Mouse (Mus musculus) limb, embryonic 14.5 days (tissue): Measurements from ENCODE around the gene Lhx9. TPM values are rescaled to one million over a fixed set of nuclear protein-coding genes. Genes with fewer than 3 reads are reported as not detected.
A peak's percentile ranks its signal among the peaks of the same experiment; 100 is the strongest.

Experiments used
- ATAC-seq: fragments of 200-750 bp; cut with Nextera tagmentation; 2 replicates; pipeline ENCODE4 v1.8.0; 2017; ENCODE audit warnings: low read depth, moderate number of reproducible peaks, moderate TSS enrichment; ENCODE audit not compliant: low FRiP score
- DNase-seq: peaks from one replicate; pipeline ENCODE4 v3.0.0-alpha.2; 2015; ENCODE audit warnings: low spot score
- H3K27ac ChIP-seq: fragments of 300-500 bp; sonication (generic); replicated peaks from 2 replicates; pipeline ENCODE4 v1.5.1; 2014; ENCODE audit warnings: low read depth, mild to moderate bottlenecking, low read length, moderate library complexity, mixed read lengths
- H3K27me3 ChIP-seq: fragments of 300-500 bp; sonication (generic); 2 replicates; pipeline ENCODE4 v1.6.1; 2014; ENCODE audit warnings: low read length, mixed read lengths; ENCODE audit not compliant: control insufficient read depth, insufficient read depth
- H3K36me3 ChIP-seq: fragments of 300-500 bp; sonication (generic); 2 replicates; pipeline ENCODE4 v1.6.1; 2014; ENCODE audit warnings: mild to moderate bottlenecking, low read length, moderate library complexity, mixed read lengths; ENCODE audit not compliant: control insufficient read depth, insufficient read depth
- H3K4me1 ChIP-seq: fragments of 300-500 bp; sonication (generic); 2 replicates; pipeline ENCODE4 v1.6.1; 2014; ENCODE audit warnings: antibody characterized with exemption, low read length, mixed read lengths; ENCODE audit not compliant: control insufficient read depth, insufficient read depth
- H3K4me2 ChIP-seq: fragments of 300-500 bp; sonication (generic); replicated peaks from 2 replicates; pipeline ENCODE4 v1.6.1; 2014; ENCODE audit warnings: low read depth, mild to moderate bottlenecking, low read length, moderate library complexity; ENCODE audit not compliant: severe bottlenecking
- H3K4me3 ChIP-seq: fragments of 300-500 bp; sonication (generic); replicated peaks from 2 replicates; pipeline ENCODE4 v1.5.1; 2014; ENCODE audit warnings: low read length
- H3K9ac ChIP-seq: fragments of 300-500 bp; sonication (generic); 2 replicates; pipeline ENCODE4 v1.6.1; 2014; ENCODE audit warnings: mild to moderate bottlenecking, low read depth, low read length, moderate library complexity; ENCODE audit not compliant: severe bottlenecking
- H3K9me3 ChIP-seq: fragments of 300-500 bp; sonication (generic); 2 replicates; pipeline ENCODE4 v1.6.1; 2016; ENCODE audit warnings: low read length; ENCODE audit not compliant: control insufficient read depth
- POLR2A ChIP-seq: fragments of 200-500 bp; IDR thresholded peaks from 2 replicates; pipeline ENCODE4 v1.8.0; 2012; ENCODE audit warnings: inconsistent platforms, mild to moderate bottlenecking, moderate library complexity, borderline replicate concordance; ENCODE audit not compliant: insufficient read depth, insufficient read length; ENCODE audit errors: extremely low read depth
- WGBS: fragments of 180-500 bp; shearing (Covaris S2); extraction: QIAGEN DNeasy Blood & Tissue Kit; methylation state at CpG from one replicate; pipeline ENCODE4 v1.1.7; 2014; 5-methylcytosine and 5-hydroxymethylcytosine counted together
- polyA plus RNA-seq, 2 experiments: library from polyadenylated mRNA; depleted of rRNA in 1 of 2; stranded (reverse) in 1 of 2; unstranded in 1 of 2; fragments of >200 nt; fragmentation: Nextera tagmentation in 1 of 2; extraction: Ambion mirVana in 1 of 2; gene quantifications; 2 replicates each; pipeline versions ENCODE4 v1.2.1 to v1.2.3; 2012 to 2014

Gene Lhx9
- polyA plus RNA-seq, 2 experiments = 11.9 to 15.4 TPM

GRCm38 (mm10) chr1:138799692-138800314 is 48.6 kb downstream of the Lhx9 start:
- Histone ChIP-seq H3K9ac (no peak overlapping the region), H3K4me2 (no peak overlapping the region), H3K9me3 (no peaks in the 10 kb centered on the region), H3K27ac (no peak overlapping the region), H3K4me1 (no peaks in the 10 kb centered on the region), H3K4me3 (no peak overlapping the region), H3K36me3 (no peaks in the 10 kb centered on the region), H3K27me3 (no peaks in the 10 kb centered on the region)
- TF ChIP-seq POLR2A = no peak
- no peak for ATAC-seq
- no peak for DNase-seq

- Histone ChIP-seq H3K27ac (no peak overlapping the region), H3K9me3 (no peaks in the 10 kb centered on the region), H3K4me2 (no peak overlapping the region), H3K36me3 (no peaks in the 10 kb centered on the region), H3K4me3 (no peak overlapping the region), H3K9ac (no peak overlapping the region), H3K27me3 (no peaks in the 10 kb centered on the region), H3K4me1 (no peaks in the 10 kb centered on the region)
- 86% methylated on average over 5 of the region's 5 CpGs for WGBS
- DNase-seq (no peak), ATAC-seq (no peak)
- no peak for TF ChIP-seq POLR2A
Observed at GRCm38 (mm10) chr1:138798110-138798509, 50.3 kb downstream of the Lhx9 start.

GRCm38 (mm10) chr1:138785856-138786255 is 62.5 kb downstream of the Lhx9 start:
- H3K27me3 ChIP-seq = no peaks in the 10 kb centered on the region
- no peaks in the 10 kb centered on the region for H3K36me3 ChIP-seq
- TF ChIP-seq POLR2A = no peak
- H3K27ac ChIP-seq = no peak overlapping the region
- no peak overlapping the region for H3K9ac ChIP-seq
- WGBS = 47% methylated on average over 10 of the region's 10 CpGs
- peaks cover 13% of the 10 kb centered on the region for H3K4me1 ChIP-seq
- DNase-seq = no peak
- ATAC-seq = no peak
- H3K4me2 ChIP-seq = no peak overlapping the region
- no peak overlapping the region for H3K4me3 ChIP-seq
- no peaks in the 10 kb centered on the region for H3K9me3 ChIP-seq

- ATAC-seq = no peak
- 18% methylated on average over 5 of the region's 5 CpGs for WGBS
- H3K4me1 ChIP-seq = peaks cover 13% of the 10 kb centered on the region
- no peaks in the 10 kb centered on the region for H3K36me3 ChIP-seq
- no peak overlapping the region for H3K27ac ChIP-seq
- no peaks in the 10 kb centered on the region for H3K27me3 ChIP-seq
- H3K9ac ChIP-seq = no peak overlapping the region
- no peak overlapping the region for H3K4me2 ChIP-seq
- DNase-seq = peak; percentile 26
- H3K9me3 ChIP-seq = no peaks in the 10 kb centered on the region
- no peak for TF ChIP-seq POLR2A
- no peak overlapping the region for H3K4me3 ChIP-seq
Observed at GRCm38 (mm10) chr1:138784019-138784418, 64.4 kb downstream of the Lhx9 start.

Other genes with a start within 250 kb of the Lhx9 start
- 13.0 and 14.2 TPM in 2 replicates for gene Nek7, start 228.4 kb downstream of the Lhx9 start, polyA plus RNA-seq (2012; rRNA removed)
- gene Nek7, start 228.4 kb downstream of the Lhx9 start, polyA plus RNA-seq (2014; fragmentation: Nextera tagmentation; extraction: Ambion mirVana) = 32.4 and 37.7 TPM in 2 replicates
- gene 2310009B15Rik, start 8.3 kb upstream of the Lhx9 start, polyA plus RNA-seq (2012; rRNA removed) = 47.9 and 59.0 TPM in 2 replicates
- gene 2310009B15Rik, start 8.3 kb upstream of the Lhx9 start, polyA plus RNA-seq (2014; fragmentation: Nextera tagmentation; extraction: Ambion mirVana) = 48.1 and 50.4 TPM in 2 replicates
- gene Dennd1b, start 114.9 kb upstream of the Lhx9 start, polyA plus RNA-seq (2012; rRNA removed) = 3.0 and 4.0 TPM in 2 replicates
- 7.2 and 9.5 TPM in 2 replicates for gene Dennd1b, start 114.9 kb upstream of the Lhx9 start, polyA plus RNA-seq (2014; fragmentation: Nextera tagmentation; extraction: Ambion mirVana)